ENCODE assay signal across 30 mouse cellular contexts in genomic region chr3:24113360-24113759, GRCm38 (mm10).
"Had no signal": no experiment of that assay in that cellular context is flagged by ENCODE, and none has a peak within 500 bp of the region (broad histone marks: within the 10 kb centered on the region; RNA-seq: fewer than 3 reads in every experiment).

No protein-coding gene starts in this region.

- ATAC-seq: liver, embryonic 12.5 days; liver, postnatal 0 days; lung, postnatal 0 days; midbrain, embryonic 13.5 days; midbrain, embryonic 15.5 days; midbrain, embryonic 16.5 days had no signal

- H3K4me1 ChIP-seq: limb, embryonic 10.5 days; limb, embryonic 12.5 days; limb, embryonic 13.5 days; limb, embryonic 15.5 days; liver, embryonic 12.5 days; liver, embryonic 13.5 days; liver, embryonic 15.5 days; lung, embryonic 15.5 days; megakaryocyte, embryonic 14.5 days; midbrain, embryonic 10.5 days; midbrain, embryonic 12.5 days; midbrain, embryonic 13.5 days; midbrain, embryonic 15.5 days; neural tube, embryonic 12.5 days had no signal

- H3K27me3 ChIP-seq: limb, embryonic 12.5 days; limb, embryonic 13.5 days; limb, embryonic 15.5 days; liver, embryonic 12.5 days; liver, embryonic 13.5 days; liver, embryonic 15.5 days; lung, embryonic 15.5 days; megakaryocyte, embryonic 14.5 days; midbrain, embryonic 12.5 days; midbrain, embryonic 13.5 days; midbrain, embryonic 15.5 days; neural tube, embryonic 12.5 days had no signal

- H3K9ac ChIP-seq: limb, embryonic 12.5 days; limb, embryonic 13.5 days; limb, embryonic 15.5 days; liver, embryonic 12.5 days; liver, embryonic 13.5 days; liver, embryonic 14.5 days; liver, embryonic 15.5 days; liver, postnatal 0 days; lung, embryonic 14.5 days; lung, embryonic 15.5 days; midbrain, embryonic 12.5 days; midbrain, embryonic 13.5 days; midbrain, embryonic 15.5 days; neural tube, embryonic 12.5 days had no signal

- H3K36me3 ChIP-seq: limb, embryonic 10.5 days; limb, embryonic 12.5 days; limb, embryonic 13.5 days; limb, embryonic 15.5 days; liver, embryonic 12.5 days; liver, embryonic 13.5 days; liver, embryonic 15.5 days; lung, embryonic 15.5 days; midbrain, embryonic 10.5 days; midbrain, embryonic 12.5 days; midbrain, embryonic 13.5 days; midbrain, embryonic 15.5 days; neural tube, embryonic 12.5 days had no signal

- H3K27ac ChIP-seq: limb, embryonic 10.5 days; limb, embryonic 12.5 days; limb, embryonic 13.5 days; limb, embryonic 15.5 days; liver, embryonic 12.5 days; liver, embryonic 13.5 days; liver, embryonic 14.5 days; liver, embryonic 15.5 days; lung, embryonic 15.5 days; macrophage; midbrain, embryonic 10.5 days; midbrain, embryonic 12.5 days; midbrain, embryonic 13.5 days; midbrain, embryonic 15.5 days; neural tube, embryonic 12.5 days had no signal

- H3K4me3 ChIP-seq: limb, embryonic 10.5 days; limb, embryonic 12.5 days; limb, embryonic 13.5 days; limb, embryonic 15.5 days; liver, embryonic 12.5 days; liver, embryonic 13.5 days; liver, embryonic 15.5 days; lung, embryonic 15.5 days; megakaryocyte, embryonic 14.5 days; midbrain, embryonic 10.5 days; midbrain, embryonic 12.5 days; midbrain, embryonic 13.5 days; midbrain, embryonic 15.5 days; myocyte; neural tube, embryonic 12.5 days had no signal

- H3K9me3 ChIP-seq: limb, embryonic 10.5 days; limb, embryonic 12.5 days; limb, embryonic 13.5 days; limb, embryonic 15.5 days; liver, embryonic 12.5 days; liver, embryonic 13.5 days; liver, embryonic 15.5 days; lung, embryonic 15.5 days; megakaryocyte, embryonic 14.5 days; midbrain, embryonic 10.5 days; midbrain, embryonic 12.5 days; midbrain, embryonic 13.5 days; midbrain, embryonic 15.5 days; neural tube, embryonic 12.5 days had no signal

- DNase-seq: left cerebral cortex, postnatal 4 days; liver; liver, embryonic 13.5 days; liver, postnatal 0 days; lung, adult 18-20 months; lung, adult 2 months; lung, embryonic 14.5 days; lung, postnatal 10 days; lung, postnatal 14 days; lung, postnatal 36 days; lung, postnatal 4 days; midbrain, embryonic 14.5 days had no signal
